8 mouse cellular contexts compared by ENCODE assay signal in the genomic region with DNA sequence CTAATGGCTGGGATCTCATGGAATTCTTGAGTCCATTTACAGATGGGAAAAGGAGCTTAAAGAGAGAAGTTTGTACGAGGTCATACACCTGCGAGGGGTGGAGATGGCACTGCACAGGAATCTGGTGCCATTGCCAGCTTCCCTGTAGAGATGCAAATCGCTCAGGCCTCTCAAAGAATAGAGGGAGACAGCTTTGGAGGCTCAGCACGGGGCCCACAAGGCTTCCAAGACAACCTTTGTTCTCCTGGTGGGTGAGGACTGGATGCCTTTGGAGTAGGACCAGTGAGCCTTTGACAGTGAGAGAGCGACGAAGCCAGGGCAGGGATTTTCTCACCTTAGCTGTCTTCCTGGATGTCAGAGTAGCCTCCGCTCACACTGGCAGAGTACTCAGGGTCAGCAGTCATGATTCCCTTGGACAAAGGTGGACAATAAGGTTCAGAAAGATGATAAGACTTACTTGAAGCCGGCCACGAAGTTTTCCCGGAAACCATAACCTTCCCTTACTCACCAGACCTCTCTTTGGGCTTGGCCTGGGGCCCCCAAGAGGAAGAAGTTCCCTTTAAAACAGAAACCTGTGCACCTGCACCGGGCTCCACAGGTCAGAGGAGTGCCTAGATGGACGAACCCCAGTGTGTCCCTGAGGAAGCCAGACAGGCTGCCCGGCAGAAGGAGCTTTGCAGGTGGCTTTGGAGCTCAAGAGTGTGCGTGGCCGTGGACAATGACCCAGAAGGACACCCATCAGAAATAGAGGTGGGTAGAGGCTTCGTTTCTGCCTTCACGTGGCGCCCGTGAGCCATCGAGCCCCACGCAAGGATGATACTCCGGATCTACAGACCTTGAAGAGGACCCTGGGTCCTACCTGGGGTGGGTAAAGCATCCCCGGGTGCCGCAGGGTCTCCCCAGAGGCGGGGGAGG. TPM values are rescaled to one million over a fixed set of nuclear protein-coding genes. Genes with fewer than 3 reads are reported as not detected.
DNase-seq lines count a peak whose midpoint lies in the region; ATAC-seq and TF ChIP-seq lines count a peak whose summit lies in the region.

Gene Tmem74b, plus strand, starts transcription at position 778 of the 915 bp plus-strand sequence.

- intact Hi-C loops in gastrocnemius, postnatal 36 days (cut with DNase I), result no loop called here

- H3K4me1 ChIP-seq in kidney, embryonic 16.5 days (ENCODE audit: insufficient read depth, low read length), result peaks cover 7% of the 10 kb centered on the region
- H3K4me1 ChIP-seq in bone marrow macrophage, adult 2 months (ENCODE audit: control insufficient read depth, insufficient read depth, low read length), result no peaks in the 10 kb centered on the region
- H3K4me1 ChIP-seq in forebrain, embryonic 10.5 days, result peaks cover 27% of the 10 kb centered on the region
- 0 out of 2 replicates have a peak, but pooled peaks cover 4% of the 10 kb centered on the region for H3K4me1 ChIP-seq in limb, embryonic 14.5 days (ENCODE audit: control insufficient read depth, insufficient read depth, low read length)
- peaks cover 8% of the 10 kb centered on the region for H3K4me1 ChIP-seq in stomach, embryonic 16.5 days (ENCODE audit: control insufficient read depth, insufficient read depth, low read length)

- DNase-seq in kidney, adult 9 months, result no peak
- no peak for DNase-seq in forebrain, embryonic 10.5 days (ENCODE audit: extremely low spot score, low spot score)
- DNase-seq in limb, embryonic 14.5 days (ENCODE audit: low spot score), result no peak
- no peak for DNase-seq in adrenal gland, postnatal 36 days
- no peak for DNase-seq in gastrocnemius, postnatal 36 days

- no peaks in the 10 kb centered on the region for H3K9me3 ChIP-seq in kidney, embryonic 16.5 days (ENCODE audit: low read length)
- H3K9me3 ChIP-seq in forebrain, embryonic 10.5 days, result no peaks in the 10 kb centered on the region
- no peaks in the 10 kb centered on the region for H3K9me3 ChIP-seq in limb, embryonic 14.5 days (ENCODE audit: control insufficient read depth, low read length)
- H3K9me3 ChIP-seq in stomach, embryonic 16.5 days (replicated peaks; ENCODE audit: control insufficient read depth, low read length), result no peaks in the 10 kb centered on the region

- no peak for TF ChIP-seq POLR2A in bone marrow macrophage, adult 2 months (IDR thresholded peaks at IDR 0.05; ENCODE audit: borderline replicate concordance, low read depth, low read length)
- no peak for TF ChIP-seq POLR2A in limb, embryonic 14.5 days (IDR thresholded peaks at IDR 0.05; ENCODE audit: borderline replicate concordance, extremely low read depth, insufficient read depth, insufficient read length)

- peak within 1 kb of the TSS; percentile 66 for H3K9ac ChIP-seq in kidney, embryonic 16.5 days (replicated peaks; ENCODE audit: low read length)
- H3K9ac ChIP-seq in limb, embryonic 14.5 days (ENCODE audit: low read depth, low read length, severe bottlenecking), result peak within 1 kb of the TSS; percentile 80
- H3K9ac ChIP-seq in stomach, embryonic 16.5 days (ENCODE audit: low read length), result peak within 1 kb of the TSS; percentile 70

- peak within 1 kb of the TSS; percentile 100 for H3K4me2 ChIP-seq in kidney, embryonic 16.5 days (replicated peaks; ENCODE audit: low read depth, low read length)
- H3K4me2 ChIP-seq in limb, embryonic 14.5 days (replicated peaks; ENCODE audit: low read depth, low read length, severe bottlenecking), result peak within 1 kb of the TSS; percentile 99
- peak within 1 kb of the TSS; percentile 92 for H3K4me2 ChIP-seq in stomach, embryonic 16.5 days (ENCODE audit: low read depth, low read length)

- no peaks in the 10 kb centered on the region for H3K36me3 ChIP-seq in kidney, embryonic 16.5 days (ENCODE audit: insufficient read depth, low read length)
- H3K36me3 ChIP-seq in forebrain, embryonic 10.5 days (replicated peaks), result 0 out of 2 replicates have a peak, but pooled peaks cover 3% of the 10 kb centered on the region
- no peaks in the 10 kb centered on the region for H3K36me3 ChIP-seq in limb, embryonic 14.5 days (ENCODE audit: control insufficient read depth, insufficient read depth, low read length)
- no peaks in the 10 kb centered on the region for H3K36me3 ChIP-seq in stomach, embryonic 16.5 days (ENCODE audit: control insufficient read depth, insufficient read depth, low read length)

- ATAC-seq in kidney, embryonic 16.5 days (ENCODE audit: low FRiP score, low TSS enrichment), result peak; percentile 15; the same call in 1 of the 2 replicates
- ATAC-seq in limb, embryonic 14.5 days (ENCODE audit: low FRiP score, low read depth), result no peak
- no peak for ATAC-seq in stomach, embryonic 16.5 days (ENCODE audit: insufficient read depth, low FRiP score)

- H3K27ac ChIP-seq in kidney, embryonic 16.5 days (ENCODE audit: low read length), result no peak within 1 kb of the TSS
- H3K27ac ChIP-seq in bone marrow macrophage, adult 2 months (ENCODE audit: insufficient read depth, low read depth, low read length), result no peak within 1 kb of the TSS
- peak within 1 kb of the TSS; percentile 88 for H3K27ac ChIP-seq in forebrain, embryonic 10.5 days
- no peak within 1 kb of the TSS for H3K27ac ChIP-seq in limb, embryonic 14.5 days (replicated peaks; ENCODE audit: low read depth, low read length)
- no peak within 1 kb of the TSS for H3K27ac ChIP-seq in stomach, embryonic 16.5 days (ENCODE audit: low read length)

- peak within 1 kb of the TSS; percentile 63 for H3K4me3 ChIP-seq in kidney, embryonic 16.5 days (ENCODE audit: low read length)
- peak within 1 kb of the TSS; percentile 45 for H3K4me3 ChIP-seq in bone marrow macrophage, adult 2 months (ENCODE audit: insufficient read depth, low read length)
- H3K4me3 ChIP-seq in forebrain, embryonic 10.5 days, result peak within 1 kb of the TSS; percentile 77
- peak within 1 kb of the TSS; percentile 63 for H3K4me3 ChIP-seq in limb, embryonic 14.5 days (replicated peaks; ENCODE audit: low read length)
- H3K4me3 ChIP-seq in stomach, embryonic 16.5 days (replicated peaks; ENCODE audit: low read length), result peak within 1 kb of the TSS; percentile 54

- H3K27me3 ChIP-seq in kidney, embryonic 16.5 days (ENCODE audit: insufficient read depth, low read length), result peaks cover 43% of the 10 kb centered on the region
- H3K27me3 ChIP-seq in forebrain, embryonic 10.5 days (ENCODE audit: poor library complexity, severe bottlenecking), result peaks cover 72% of the 10 kb centered on the region
- peaks cover 21% of the 10 kb centered on the region; the same call in 1 of the 2 replicates for H3K27me3 ChIP-seq in limb, embryonic 14.5 days (ENCODE audit: control insufficient read depth, insufficient read depth, low read length)
- peaks cover 27% of the 10 kb centered on the region for H3K27me3 ChIP-seq in stomach, embryonic 16.5 days (ENCODE audit: control insufficient read depth, insufficient read depth, low read length)

- WGBS in kidney, embryonic 16.5 days, result 4% methylated on average over 25 of the region's 25 CpGs
- WGBS in forebrain, embryonic 10.5 days, result 2% methylated on average over 25 of the region's 25 CpGs
- 3% methylated on average over 25 of the region's 25 CpGs for WGBS in limb, embryonic 14.5 days
- WGBS in stomach, embryonic 16.5 days, result 7% methylated on average over 24 of the region's 25 CpGs

- no peak for TF ChIP-seq CTCF in bone marrow macrophage, adult 2 months (IDR thresholded peaks at IDR 0.05; ENCODE audit: low read depth, low read length)

RNA-seq across cellular contexts. Expression of gene Tmem74b, which starts in this region (rescaled TPM):
- polyA plus RNA-seq in kidney, embryonic 16.5 days (2015; fragmentation: Nextera tagmentation; extraction: Ambion mirVana), result 1.0 and 1.1 TPM in 2 replicates
- polyA plus RNA-seq in bone marrow macrophage, adult 2 months (2012; ENCODE audit: insufficient read depth, insufficient read length, missing spikeins), result not detected in 2 replicates
- 5.7 and 5.8 TPM in 2 replicates for polyA plus RNA-seq in forebrain, embryonic 10.5 days (2016; fragmentation: Nextera tagmentation; extraction: Ambion mirVana)
- polyA plus RNA-seq in limb, embryonic 14.5 days (2012; rRNA removed), result 2.7 and 3.5 TPM in 2 replicates
- polyA plus RNA-seq in limb, embryonic 14.5 days (2014; fragmentation: Nextera tagmentation; extraction: Ambion mirVana), result 2.2 and 2.5 TPM in 2 replicates
- 0.85 and 1.3 TPM in 2 replicates for polyA plus RNA-seq in stomach, embryonic 16.5 days (2015; fragmentation: Nextera tagmentation; extraction: Ambion mirVana)
- total RNA-seq in adrenal gland, postnatal 36 days (2021), result 1 to 10 TPM in 1 of 2 experiments, under 1 TPM in 1; 0.23 to 1.6 TPM
- total RNA-seq in gastrocnemius, postnatal 36 days (2021), result 1 to 10 TPM in 1 of 2 experiments, under 1 TPM in 1; 0.42 to 1.3 TPM
